Mouse (Mus musculus) CH12.LX (cell line): ENCODE measurements around the gene G2e3.
A peak's percentile ranks its signal among the peaks of the same experiment; 100 is the strongest.

Experiments
- CTCF ChIP-seq, 2 experiments: IDR thresholded peaks in 1 of 2; conservative IDR thresholded peaks in 1 of 2; 2 replicates each; pipeline ENCODE4 v1.5.1; 2011 to 2012; ENCODE audit warnings: low read depth in 2 of 2, low read length in 2 of 2, improper control_type of control experiment in 1 of 2, inconsistent platforms in 1 of 2, mild to moderate bottlenecking in 1 of 2, moderate library complexity in 1 of 2
- MYC ChIP-seq: IDR thresholded peaks from 2 replicates; pipeline ENCODE4 v1.6.1; 2011; ENCODE audit warnings: low read depth, mild to moderate bottlenecking, improper control_type of control experiment, low read length
- NRF1 ChIP-seq: IDR thresholded peaks from 2 replicates; pipeline ENCODE4 v1.6.1; 2014; ENCODE audit warnings: low read depth, mild to moderate bottlenecking, inconsistent platforms, low read length, improper control_type of control experiment, moderate library complexity
- POLR2A ChIP-seq: IDR thresholded peaks from 2 replicates; pipeline ENCODE4 v1.6.1; 2011; ENCODE audit warnings: low read depth, mild to moderate bottlenecking, improper control_type of control experiment, low read length
- TBP ChIP-seq: conservative IDR thresholded peaks from 2 replicates; pipeline ENCODE4 v1.6.1; 2011; ENCODE audit warnings: low read depth, low read length, improper control_type of control experiment
- ZC3H11A ChIP-seq: IDR thresholded peaks from 2 replicates; pipeline ENCODE4 v1.6.1; 2012; ENCODE audit warnings: low read depth, mild to moderate bottlenecking, inconsistent platforms, low read length, improper control_type of control experiment

DNA sequence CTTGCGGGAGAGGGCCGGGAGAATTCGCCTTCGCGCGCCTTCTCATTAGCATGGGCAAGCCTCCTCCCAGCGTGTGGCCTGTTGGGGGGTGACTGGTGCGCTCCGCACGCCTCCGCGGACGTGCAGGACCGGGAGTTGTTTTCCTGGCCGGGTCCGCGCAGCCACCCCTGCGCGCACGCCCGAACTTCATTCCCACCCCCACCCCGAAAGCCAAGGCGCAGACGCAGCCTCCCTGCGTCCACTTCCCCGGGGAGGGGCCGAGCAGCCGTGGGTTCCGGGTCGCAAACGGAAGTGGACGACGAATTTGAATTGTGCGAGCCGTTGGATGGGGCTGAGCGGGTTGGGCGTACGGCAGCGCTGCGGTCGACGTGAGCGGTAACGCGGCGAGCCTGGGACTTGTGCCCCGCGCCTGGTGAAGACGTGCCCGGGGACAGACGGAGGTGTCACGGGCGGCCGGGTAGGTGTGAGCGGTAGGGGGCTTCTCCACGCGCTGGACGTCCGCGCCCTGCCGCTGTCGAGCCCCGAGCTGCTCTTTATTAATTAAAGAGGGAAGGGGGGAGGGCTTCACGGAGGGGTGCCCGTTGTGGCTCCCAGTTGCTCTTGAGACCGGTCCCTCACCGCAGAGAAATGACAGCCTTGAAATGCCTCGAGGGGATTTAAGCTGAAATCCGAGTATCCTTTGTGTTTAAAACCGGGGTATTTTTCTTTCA, at the start of gene G2e3:
- TF ChIP-seq MYC (no peak), ZC3H11A (no peak), NRF1 (peak; percentile 92), TBP (peak; percentile 32; the same call in 1 of the 2 replicates), CTCF (conservative IDR thresholded peaks at IDR 0.05 in 1 of 2, IDR thresholded peaks at IDR 0.05 in 1 of 2; ENCODE audit: low read depth in 2 of 2, low read length in 2 of 2) (no peak), POLR2A (peak; percentile 90)
